Mouse (Mus musculus) brain, adult 2 months (tissue): ENCODE data around the gene Pramel1.
"Not testable (repeated sequence)": the region's sequence is repeated elsewhere in the genome, so short reads cannot be mapped to it uniquely, and the experiment has no call there.

Experiments
- DNase-seq: peaks from one replicate; pipeline ENCODE4 v3.0.0; 2011; ENCODE audit warnings: low read depth, low spot score

The Pramel1 gene

GRCm38 (mm10) chr4:143394181-143394580 is at the start of gene Pramel1:
Pramel1 (plus strand) TSS chr4:143394428.
- DNase-seq, result no peak

DNA sequence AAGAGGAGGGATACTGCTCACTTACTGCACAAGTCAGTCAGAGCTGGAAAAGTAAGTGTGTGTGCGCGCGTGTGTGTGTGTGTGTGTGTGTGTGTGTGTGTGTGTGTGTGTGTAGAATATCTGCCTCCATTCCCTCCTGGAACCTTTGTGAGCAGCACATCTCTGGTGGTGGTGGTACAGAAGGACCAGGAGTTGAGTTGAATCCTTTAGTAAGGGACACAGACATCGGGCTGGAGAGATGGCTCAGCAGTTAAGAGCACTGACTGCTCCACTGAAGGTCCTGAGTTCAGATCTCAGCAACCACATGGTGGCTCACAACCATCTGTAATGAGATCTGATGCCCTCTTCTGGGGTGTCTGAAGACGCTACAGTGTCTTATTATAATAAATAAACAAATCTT is 48.7 kb upstream of the Pramel1 start:
- DNase-seq, result not testable (repeated sequence)

DNA sequence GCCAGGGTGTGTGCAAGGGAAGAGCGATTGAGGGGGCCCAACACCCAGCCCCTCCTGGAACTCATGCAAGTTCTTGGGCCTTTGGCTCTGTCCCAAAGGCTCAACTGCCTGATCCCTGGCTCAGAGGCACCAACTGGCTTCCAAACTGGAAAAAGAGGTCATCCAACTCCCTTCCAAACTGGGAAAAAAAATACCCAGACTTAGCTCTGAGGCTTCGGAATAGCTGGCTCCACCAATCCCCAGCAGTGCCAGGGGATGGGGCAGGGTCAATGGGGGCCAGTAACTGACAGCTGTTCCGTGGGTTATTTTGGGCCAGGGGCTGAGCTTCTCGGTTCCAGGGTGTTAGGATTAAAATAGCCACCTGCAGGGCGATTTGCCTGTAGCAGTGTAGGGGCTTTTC is 45.5 kb upstream of the Pramel1 start:
- DNase-seq, result no peak

GRCm38 (mm10) chr4:143349484-143349906 is 44.7 kb upstream of the Pramel1 start, which contains the start of gene Lrrc38:
Lrrc38 (plus strand) TSS chr4:143349757.
- peak; percentile 50 for DNase-seq

DNA sequence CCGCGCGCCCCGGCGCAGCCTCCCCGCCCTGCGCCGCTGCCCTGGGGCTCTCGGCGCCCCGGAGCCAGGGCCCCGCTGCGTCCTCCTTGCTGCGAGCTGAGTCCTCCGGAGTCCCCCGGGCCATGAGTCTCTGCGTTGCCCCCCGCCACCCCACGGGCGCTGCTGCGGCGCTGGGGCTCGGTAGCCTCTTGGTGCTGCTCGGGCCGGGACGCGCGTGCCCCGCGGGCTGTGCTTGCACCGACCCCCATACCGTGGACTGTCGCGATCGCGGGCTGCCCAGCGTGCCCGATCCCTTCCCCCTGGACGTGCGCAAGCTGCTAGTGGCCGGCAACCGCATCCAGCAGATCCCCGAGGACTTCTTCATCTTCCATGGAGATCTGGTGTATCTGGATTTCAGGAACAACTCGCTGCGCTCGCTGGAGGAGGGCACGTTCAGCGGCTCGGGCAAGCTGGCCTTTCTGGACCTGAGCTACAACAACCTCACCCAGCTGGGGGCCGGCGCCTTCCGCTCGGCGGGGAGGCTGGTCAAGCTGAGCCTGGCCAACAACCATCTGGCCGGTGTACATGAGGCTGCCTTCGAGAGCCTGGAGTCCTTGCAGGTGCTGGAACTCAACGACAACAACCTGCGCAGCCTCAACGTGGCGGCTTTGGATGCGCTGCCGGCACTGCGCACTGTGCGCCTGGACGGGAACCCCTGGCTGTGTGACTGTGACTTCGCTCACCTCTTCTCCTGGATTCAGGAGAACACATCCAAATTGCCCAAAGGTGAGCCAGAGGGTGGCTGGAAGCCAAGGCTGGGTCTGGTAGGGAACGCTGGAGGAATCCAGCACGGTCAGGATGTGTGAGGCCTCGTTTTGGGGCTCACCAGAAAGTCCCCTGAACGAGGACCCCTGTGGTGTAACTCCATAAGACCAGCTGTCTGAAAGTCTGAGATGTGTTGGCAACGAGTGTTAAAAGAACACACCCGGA is 43.9 kb upstream of the Pramel1 start:
- no peak for DNase-seq

DNA sequence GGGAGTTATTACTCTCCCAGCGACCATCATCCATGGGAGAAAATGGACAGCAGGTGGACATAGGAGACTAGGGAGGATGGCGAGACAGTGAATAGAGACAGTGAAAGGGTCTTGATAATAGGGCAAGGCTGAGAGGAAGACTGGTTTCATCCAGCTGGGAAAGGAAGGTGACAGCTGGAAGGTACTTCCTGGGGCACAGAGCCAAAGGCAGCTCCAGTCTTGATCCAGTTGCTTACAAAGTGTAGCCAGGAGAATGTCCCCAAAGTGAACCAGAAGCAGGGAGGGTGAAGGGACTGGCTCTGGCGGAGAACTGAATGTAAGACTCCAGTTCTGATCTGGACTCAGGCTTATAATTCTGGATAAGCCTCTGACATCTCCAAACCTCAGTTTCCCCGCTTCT is 41.9 kb upstream of the Pramel1 start:
- DNase-seq, result no peak

- DNase-seq, result no peak
These were observed 32.7 kb upstream of the Pramel1 start for GRCm38 (mm10) chr4:143361520-143361919.

DNA sequence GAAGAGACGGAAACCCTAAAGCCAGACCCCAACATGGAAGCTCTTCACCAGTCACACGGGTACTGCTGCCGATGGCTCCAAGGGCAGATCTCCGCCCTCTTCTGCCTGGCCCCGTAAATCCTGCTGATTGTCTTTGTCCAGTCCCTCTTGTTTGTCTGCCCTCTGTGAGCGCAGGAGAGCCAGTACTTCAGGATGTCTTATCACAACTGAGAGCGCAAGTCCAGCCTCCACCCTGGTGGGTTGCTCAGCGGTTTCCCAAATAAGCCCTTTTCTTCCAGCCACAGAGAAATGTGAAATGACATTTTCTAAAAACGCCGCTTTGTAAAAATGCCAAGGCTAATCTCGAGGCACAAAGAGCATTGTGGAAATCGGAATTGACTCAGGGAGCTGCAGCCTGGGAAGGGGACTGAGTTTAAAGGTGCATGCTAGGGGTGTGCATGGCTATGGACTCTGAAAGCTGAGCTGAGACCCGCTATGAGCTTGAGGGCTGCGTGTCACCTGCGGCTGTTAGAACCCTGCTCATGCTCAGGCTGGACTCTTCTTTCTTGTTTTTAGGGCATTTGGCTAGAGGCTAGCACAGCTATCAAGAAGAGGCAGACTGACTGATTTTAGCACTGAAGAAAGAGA is 27.7 kb upstream of the Pramel1 start:
- DNase-seq, result no peak

DNA sequence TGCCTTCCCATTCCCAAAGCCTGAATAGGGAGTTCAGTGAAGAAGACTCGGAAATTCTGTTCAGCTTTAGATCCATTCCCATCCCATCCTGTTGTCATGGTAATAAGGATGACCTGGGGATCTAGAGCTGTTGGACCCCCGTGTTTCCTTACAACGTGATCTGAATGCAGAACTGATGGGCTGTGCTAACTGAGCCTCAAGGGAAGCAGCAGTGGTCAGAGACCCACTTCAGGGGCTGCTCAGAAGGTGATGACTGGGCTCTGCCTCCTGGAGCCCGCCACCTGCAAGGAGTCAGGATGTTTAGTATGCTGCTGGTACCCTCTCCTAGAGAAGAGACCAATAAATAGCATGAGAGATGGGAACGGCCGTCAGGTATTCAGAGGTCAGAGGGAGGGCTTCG is 14.7 kb upstream of the Pramel1 start:
- DNase-seq, result no peak

GRCm38 (mm10) chr4:143379931-143380715 is 14.1 kb upstream of the Pramel1 start:
- peak; percentile 37 for DNase-seq

DNA sequence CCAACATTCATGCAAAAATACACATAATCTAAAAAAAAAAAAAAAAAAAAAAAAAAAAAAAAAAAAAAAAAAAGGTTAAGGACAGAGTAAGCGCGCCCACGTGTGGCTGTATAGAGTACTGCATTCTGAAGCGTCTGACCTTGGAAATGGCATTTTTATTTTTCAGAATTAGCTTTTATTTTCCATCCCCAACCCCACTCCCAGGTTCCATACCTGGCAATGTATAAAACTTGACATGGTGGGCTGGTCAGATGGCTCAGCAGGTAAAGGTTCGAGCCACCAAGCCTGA is 13.6 kb upstream of the Pramel1 start:
- peak; percentile 48 for DNase-seq

- DNase-seq, result peak; percentile 63
These were observed 12.1 kb upstream of the Pramel1 start for GRCm38 (mm10) chr4:143382163-143382562.

DNA sequence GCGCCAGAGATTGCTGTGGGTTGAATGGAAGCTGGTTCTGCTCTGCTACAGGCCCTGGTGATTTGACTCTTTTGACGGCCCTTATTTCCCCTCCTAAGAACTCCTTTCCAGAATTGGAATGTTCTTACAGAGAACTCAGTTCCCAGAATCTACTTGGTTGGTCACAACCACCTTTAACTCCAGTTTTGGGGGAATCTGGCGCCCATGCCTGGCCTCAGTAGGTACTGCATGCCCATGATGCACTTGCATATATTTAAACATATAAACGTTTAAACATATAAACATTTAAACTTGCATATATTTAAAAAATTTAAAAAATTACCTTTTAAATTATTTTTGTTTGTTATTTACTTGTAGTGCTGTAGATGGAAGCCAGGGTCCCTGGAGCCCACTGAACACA is 10.6 kb upstream of the Pramel1 start:
- peak; percentile 19 for DNase-seq

DNA sequence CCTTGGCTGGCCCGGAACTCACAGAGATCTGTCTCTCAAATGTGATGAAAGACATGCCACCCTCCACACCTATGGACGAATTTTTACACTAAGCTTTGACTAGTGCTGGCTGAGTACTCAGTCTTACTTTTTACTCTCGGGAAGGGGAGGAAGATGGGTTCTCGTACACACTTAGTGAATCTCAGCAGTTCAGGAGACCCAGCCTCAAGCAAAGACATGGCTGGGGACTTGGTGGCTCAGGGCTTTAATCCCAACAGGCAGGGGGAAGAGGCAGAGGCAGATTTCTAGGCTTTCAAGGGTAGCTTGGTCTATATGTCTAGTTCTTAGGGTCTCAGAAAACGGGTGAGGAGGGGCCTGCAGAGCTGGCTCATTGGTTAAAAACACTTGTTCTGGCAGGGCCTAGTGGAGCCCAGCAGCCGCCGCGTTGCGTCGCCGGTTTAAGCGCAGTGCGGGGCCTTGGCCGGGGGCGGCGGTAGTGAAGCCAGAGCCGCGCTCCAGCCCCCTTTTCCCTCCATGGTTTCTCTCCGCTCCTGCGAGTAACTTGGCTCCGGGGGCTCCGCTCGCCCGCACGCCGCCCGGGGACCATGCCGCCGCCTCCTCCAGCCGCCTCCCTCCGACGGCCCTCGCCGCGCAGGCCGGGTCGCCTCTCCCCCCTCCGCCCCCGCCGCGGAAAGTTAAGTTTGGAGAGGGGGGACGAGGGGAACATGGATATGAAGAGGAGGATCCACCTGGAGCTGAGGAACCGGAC is 5.1 kb upstream of the Pramel1 start:
- peak; percentile 20 for DNase-seq

DNA sequence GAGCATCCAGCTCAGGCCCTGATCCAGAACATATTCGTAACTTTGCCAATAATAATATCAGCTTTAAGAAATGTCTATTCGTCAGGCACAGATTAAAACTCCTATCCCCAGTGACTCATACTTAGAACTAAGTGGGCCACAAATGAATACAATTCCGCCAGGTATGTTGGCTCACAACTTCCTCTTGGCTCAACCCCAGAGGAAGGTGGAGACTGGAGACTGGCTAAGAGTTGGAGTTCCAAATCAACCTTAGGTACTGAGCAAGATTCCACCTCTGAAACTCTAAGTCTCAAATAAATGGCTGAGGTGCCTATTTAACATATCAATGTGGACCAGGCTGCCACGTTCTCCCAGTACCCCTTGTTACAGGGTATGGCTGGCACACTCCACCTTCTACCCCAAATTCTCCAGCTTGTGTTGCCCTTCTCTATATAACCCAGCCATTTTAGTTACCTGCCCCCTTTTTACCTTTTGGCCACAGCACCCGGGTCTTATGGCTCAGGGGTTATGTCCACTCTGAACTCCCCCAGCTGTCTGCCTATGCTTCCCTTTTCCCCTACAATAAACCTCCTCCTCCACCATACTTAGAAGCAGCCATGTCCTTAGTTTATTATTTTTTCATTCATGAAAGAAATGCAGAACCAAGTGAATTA is 17.5 kb downstream of the Pramel1 start:
- peak; percentile 12 for DNase-seq

- peak; percentile 97 for DNase-seq
These were observed 18.2 kb downstream of the Pramel1 start, which contains the start of gene Pramef8 for GRCm38 (mm10) chr4:143412219-143413092. Pramef8 (plus strand) TSS chr4:143412426.

- no peak for DNase-seq
These were observed 19.4 kb downstream of the Pramel1 start for GRCm38 (mm10) chr4:143413621-143414020.

DNA sequence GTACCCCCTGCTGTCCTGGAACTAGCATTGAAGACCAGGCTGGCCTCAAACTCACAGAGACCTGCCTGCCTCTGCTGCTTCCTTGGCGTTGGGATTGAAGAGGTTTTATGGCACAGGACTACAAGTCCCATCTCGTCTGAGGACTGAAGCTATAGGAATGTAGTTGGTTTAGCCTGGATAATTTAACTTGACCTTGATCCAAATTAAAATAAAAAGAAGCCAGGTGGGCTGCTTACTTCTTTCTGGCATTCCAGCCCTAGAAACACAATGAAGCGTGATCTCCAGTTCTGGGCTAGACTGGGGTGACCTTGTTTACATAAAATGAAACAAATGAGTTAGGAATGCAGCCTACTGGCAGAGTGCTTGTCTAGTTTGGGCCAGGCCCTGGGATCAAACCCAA is 19.9 kb downstream of the Pramel1 start:
- no peak for DNase-seq

- not testable (repeated sequence) for DNase-seq
These were observed 32.5 kb downstream of the Pramel1 start for GRCm38 (mm10) chr4:143426770-143427169.
